Mouse (Mus musculus): Measurements from ENCODE around the gene Als2cl. TPM values are rescaled to one million over a fixed set of nuclear protein-coding genes. Genes with fewer than 3 reads are reported as not detected.

Gene Als2cl
- polyA plus RNA-seq, 1 experiment from 2014 or later = 0.83 TPM

GRCm38 (mm10) chr9:110858967-110859596 lies 20.6 kb upstream of the Als2cl start:
- DNase-seq (ENCODE audit: low spot score) = no peak
- no peak overlapping the region for H3K27ac ChIP-seq (replicated peaks)
- peaks cover 11% of the 10 kb centered on the region for H3K4me1 ChIP-seq
- H3K4me3 ChIP-seq = no peak overlapping the region
- 87% methylated on average over 5 of the region's 5 CpGs for WGBS
- H3K36me3 ChIP-seq = no peaks in the 10 kb centered on the region
- peaks cover 39% of the 10 kb centered on the region for H3K27me3 ChIP-seq (ENCODE audit: low read depth, poor library complexity, severe bottlenecking)
- no peaks in the 10 kb centered on the region for H3K9me3 ChIP-seq (replicated peaks)

DNA sequence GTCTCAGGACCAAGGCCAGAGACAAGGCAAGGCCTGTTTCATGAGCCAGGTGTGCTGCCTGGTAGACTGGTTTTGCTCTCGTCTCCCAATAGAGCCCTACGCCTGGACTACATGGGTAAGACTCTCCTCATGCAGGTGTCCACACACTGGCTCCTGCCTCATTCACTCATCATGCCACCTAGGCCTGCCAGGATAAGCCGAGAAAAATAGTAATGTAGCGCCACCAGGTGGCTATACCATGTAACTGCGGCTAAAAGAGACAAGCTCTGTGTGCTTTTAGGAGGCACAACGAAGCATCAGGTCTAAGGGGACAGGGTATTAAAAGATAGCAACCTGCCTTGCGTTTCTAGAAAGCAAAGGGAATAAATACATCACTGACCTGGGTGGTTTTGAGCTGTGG lies 8.6 kb upstream of the Als2cl start:
- Histone ChIP-seq H3K27me3 (ENCODE audit: low read depth, poor library complexity, severe bottlenecking) (peaks cover 53% of the 10 kb centered on the region), H3K9me3 (replicated peaks) (no peaks in the 10 kb centered on the region), H3K27ac (replicated peaks) (no peak overlapping the region), H3K4me1 (peaks cover 28% of the 10 kb centered on the region), H3K4me3 (no peak overlapping the region), H3K36me3 (no peaks in the 10 kb centered on the region)
- 25% methylated on average over 7 of the region's 7 CpGs for WGBS
- peak; percentile 58 for DNase-seq (ENCODE audit: low spot score)

DNA sequence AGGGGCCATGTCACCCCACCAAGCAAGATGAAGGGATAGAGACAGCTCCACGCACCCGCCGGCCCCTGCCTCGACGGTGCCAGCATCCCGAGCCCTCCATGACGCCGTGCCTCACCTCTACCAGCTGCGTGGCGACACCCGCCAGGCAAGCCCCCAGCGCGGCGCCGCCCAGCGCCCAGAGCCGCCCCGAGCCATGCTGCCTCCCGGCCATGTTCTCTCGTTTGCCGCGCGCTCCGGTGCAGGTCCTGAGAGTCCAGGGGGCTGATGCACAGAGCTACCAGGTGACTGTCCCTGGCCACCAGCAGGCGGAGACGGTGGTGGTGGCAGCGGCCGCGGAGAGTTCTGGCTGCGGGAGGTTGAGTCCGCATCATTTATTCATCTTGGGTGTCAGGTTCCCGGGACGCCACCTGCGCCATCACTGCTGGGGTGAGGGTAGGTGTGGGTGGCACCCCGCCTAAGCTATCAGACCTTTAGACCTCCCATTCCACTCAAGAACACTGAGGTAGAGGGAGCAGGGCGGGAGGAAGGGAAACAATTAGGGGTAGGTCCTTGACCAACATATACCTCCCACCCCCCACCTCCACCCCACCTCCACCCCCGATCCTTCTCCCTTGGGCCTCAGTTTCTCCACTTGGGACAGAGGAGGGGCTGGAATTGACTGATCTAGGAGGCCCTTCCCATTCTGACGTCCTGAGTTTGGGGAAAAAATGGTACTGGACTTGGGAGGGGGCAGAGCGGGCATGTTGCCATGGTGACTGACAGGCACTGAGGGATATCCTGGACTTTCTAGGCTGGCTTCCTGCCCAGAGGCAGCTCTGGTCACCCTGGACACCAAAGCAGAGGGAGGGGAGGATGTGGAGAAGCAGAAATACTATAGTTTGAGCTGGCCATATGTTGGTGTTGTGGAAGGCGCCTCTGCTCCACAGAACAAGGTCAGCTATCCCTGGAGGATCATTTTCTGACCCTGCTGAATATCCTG lies 5.7 kb upstream of the Als2cl start:
- H3K9me3 ChIP-seq (replicated peaks) = no peaks in the 10 kb centered on the region
- H3K4me1 ChIP-seq = peaks cover 28% of the 10 kb centered on the region

GRCm38 (mm10) chr9:110874660-110875191 lies 4.9 kb upstream of the Als2cl start:
- Histone ChIP-seq H3K36me3 (no peaks in the 10 kb centered on the region), H3K27ac (replicated peaks) (peak overlapping the region; percentile 52), H3K4me3 (0 out of 2 replicates have a peak overlapping the region, but pooled peaks have one; percentile 48), H3K9me3 (replicated peaks) (no peaks in the 10 kb centered on the region), H3K27me3 (ENCODE audit: low read depth, poor library complexity, severe bottlenecking) (peaks cover 85% of the 10 kb centered on the region), H3K4me1 (peaks cover 31% of the 10 kb centered on the region)
- 17% methylated on average over 3 of the region's 3 CpGs for WGBS
- no peak for DNase-seq (ENCODE audit: low spot score)

More for the DNA sequence above, 5.7 kb upstream of the Als2cl start:
- peak overlapping the region; percentile 52 for H3K27ac ChIP-seq (replicated peaks)
- peak; percentile 35 for DNase-seq (ENCODE audit: low spot score)
- peak overlapping the region; percentile 48 for H3K4me3 ChIP-seq
- WGBS = 7% methylated on average over 40 of the region's 40 CpGs
- no peaks in the 10 kb centered on the region for H3K36me3 ChIP-seq
- peaks cover 77% of the 10 kb centered on the region for H3K27me3 ChIP-seq (ENCODE audit: low read depth, poor library complexity, severe bottlenecking)

DNA sequence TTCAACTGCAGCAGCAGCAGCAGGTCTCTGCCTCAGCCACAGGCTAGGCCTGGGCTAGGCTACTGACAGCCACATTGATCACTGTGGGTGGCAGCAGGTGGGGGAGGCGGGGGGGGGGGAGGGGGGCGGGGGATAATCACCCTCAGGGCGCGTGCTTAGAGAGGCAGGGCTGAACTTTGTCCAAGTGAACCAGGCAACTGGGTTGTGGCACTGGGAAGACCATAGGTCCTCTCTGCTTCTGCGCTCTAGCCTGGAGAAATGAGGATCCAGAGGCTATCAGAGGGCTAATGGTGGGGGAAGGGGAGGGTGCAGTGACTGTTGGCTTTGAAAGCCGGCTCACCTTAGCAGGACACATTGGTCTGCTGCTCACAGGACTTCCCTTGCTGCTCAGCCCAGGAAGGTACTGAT lies 4.4 kb upstream of the Als2cl start:
- peaks cover 37% of the 10 kb centered on the region for H3K4me1 ChIP-seq
- 21% methylated on average over 4 of the region's 6 CpGs for WGBS
- H3K36me3 ChIP-seq = no peaks in the 10 kb centered on the region
- peak overlapping the region; percentile 2; the same call in 1 of the 2 replicates for H3K4me3 ChIP-seq
- DNase-seq (ENCODE audit: low spot score) = peak; percentile 50
- H3K9me3 ChIP-seq (replicated peaks) = no peaks in the 10 kb centered on the region
- peaks cover 87% of the 10 kb centered on the region for H3K27me3 ChIP-seq (ENCODE audit: low read depth, poor library complexity, severe bottlenecking)
- H3K27ac ChIP-seq (replicated peaks) = peak overlapping the region; percentile 52

DNA sequence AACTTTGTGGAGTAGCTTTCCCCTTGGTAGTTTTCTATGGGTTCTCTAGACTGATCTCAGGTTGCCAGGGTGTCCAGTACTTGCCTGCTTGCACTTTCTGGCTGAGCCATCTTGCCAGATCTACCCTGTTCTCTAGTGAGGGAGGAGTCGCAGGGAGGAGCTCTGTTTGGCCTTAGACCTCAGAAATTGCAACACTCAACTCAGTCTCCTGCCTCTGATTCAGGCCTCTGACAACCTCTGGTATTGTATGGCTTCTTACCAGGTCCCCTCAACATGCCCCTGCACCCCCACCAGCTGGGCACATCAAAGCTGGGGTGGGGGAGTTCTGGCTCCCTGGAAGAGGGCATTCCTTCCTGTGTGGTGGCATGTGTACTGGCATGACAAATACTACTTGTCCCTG lies 2.3 kb upstream of the Als2cl start:
- WGBS = 100% methylated on average over 1 of the region's 1 CpGs
- DNase-seq (ENCODE audit: low spot score) = no peak
- Histone ChIP-seq H3K36me3 (no peaks in the 10 kb centered on the region), H3K9me3 (replicated peaks) (no peaks in the 10 kb centered on the region), H3K4me1 (peaks cover 42% of the 10 kb centered on the region), H3K27ac (replicated peaks) (no peak overlapping the region), H3K4me3 (no peak overlapping the region), H3K27me3 (ENCODE audit: low read depth, poor library complexity, severe bottlenecking) (peaks cover 94% of the 10 kb centered on the region)

GRCm38 (mm10) chr9:110877888-110878287 lies 1.8 kb upstream of the Als2cl start:
- peaks cover 92% of the 10 kb centered on the region for H3K27me3 ChIP-seq (ENCODE audit: low read depth, poor library complexity, severe bottlenecking)
- peaks cover 39% of the 10 kb centered on the region for H3K4me1 ChIP-seq
- no peaks in the 10 kb centered on the region for H3K36me3 ChIP-seq
- H3K9me3 ChIP-seq (replicated peaks) = no peaks in the 10 kb centered on the region
- DNase-seq (ENCODE audit: low spot score) = no peak
- H3K27ac ChIP-seq (replicated peaks) = no peak overlapping the region
- WGBS = 90% methylated on average over 5 of the region's 5 CpGs
- H3K4me3 ChIP-seq = no peak overlapping the region

DNA sequence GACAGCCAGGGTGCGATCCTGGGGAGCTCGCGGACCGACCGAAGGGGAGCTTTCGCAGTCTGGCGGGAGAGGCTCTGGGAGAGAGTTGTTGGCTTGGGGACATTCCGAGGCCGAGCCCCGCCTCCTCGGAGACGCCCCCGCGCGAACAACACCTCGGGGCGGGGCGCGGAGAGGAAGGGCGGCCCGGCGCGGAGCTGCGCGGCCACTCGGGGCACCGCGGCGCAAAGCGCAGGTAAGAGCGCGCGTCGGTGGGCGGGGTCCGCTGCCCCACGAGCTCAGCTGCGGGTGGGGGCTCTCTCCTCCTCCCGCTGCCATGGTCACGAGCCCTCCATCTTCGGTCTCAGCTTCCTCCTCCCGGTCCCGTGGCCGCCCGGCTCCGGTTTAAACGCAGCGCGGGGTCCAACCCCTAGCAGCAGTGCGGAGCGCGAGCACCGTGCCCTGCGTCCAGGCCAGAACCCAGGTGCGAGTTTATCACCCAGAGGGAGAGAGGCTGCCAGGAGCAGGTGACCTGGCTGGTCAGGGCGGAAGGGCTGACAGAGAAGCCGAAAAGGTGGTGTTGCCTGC lies 410 bp downstream of the Als2cl start, which contains the start of gene Tmie:
Gene Tmie (minus strand): TSS at position 116 of the 564 bp plus-strand sequence.
- DNase-seq (ENCODE audit: low spot score) = no peak
- no peak within 1 kb of the TSS for H3K27ac ChIP-seq (replicated peaks)
- under 1% methylated on average over 57 of the region's 57 CpGs for WGBS
- H3K9me3 ChIP-seq (replicated peaks) = no peaks in the 10 kb centered on the region
- H3K36me3 ChIP-seq = no peaks in the 10 kb centered on the region
- H3K4me1 ChIP-seq = peaks cover 21% of the 10 kb centered on the region
- H3K27me3 ChIP-seq (ENCODE audit: low read depth, poor library complexity, severe bottlenecking) = peaks cover 75% of the 10 kb centered on the region
- H3K4me3 ChIP-seq = peak within 1 kb of the TSS; percentile 64

DNA sequence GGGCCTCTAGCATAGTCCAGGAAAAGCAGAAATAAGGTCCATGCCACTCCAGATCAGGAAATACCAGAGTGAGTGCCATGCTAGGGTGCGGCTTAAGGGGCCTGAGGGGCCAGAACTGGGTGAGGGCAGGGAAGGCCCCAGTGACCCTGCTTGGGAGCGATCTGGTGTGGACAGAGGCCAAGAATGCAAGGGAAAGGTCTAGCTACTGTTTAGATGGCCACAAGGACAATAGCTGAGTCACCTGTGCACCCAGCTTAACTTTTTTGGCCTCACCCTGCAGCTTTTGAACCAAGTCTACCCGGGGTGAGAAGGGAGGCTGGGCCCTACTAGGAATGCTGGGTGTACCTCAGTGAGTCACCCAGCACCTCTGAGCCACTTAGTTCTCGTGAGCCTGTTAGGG lies 1.1 kb downstream of the Als2cl start:
- peaks cover 68% of the 10 kb centered on the region for H3K27me3 ChIP-seq (ENCODE audit: low read depth, poor library complexity, severe bottlenecking)
- WGBS = 59% methylated on average over 4 of the region's 4 CpGs
- H3K4me1 ChIP-seq = peaks cover 14% of the 10 kb centered on the region
- H3K4me3 ChIP-seq = peak overlapping the region; percentile 64
- H3K27ac ChIP-seq (replicated peaks) = no peak overlapping the region
- H3K9me3 ChIP-seq (replicated peaks) = no peaks in the 10 kb centered on the region
- no peaks in the 10 kb centered on the region for H3K36me3 ChIP-seq
- DNase-seq (ENCODE audit: low spot score) = no peak

GRCm38 (mm10) chr9:110881953-110882352 lies 2.3 kb downstream of the Als2cl start:
- H3K27me3 ChIP-seq (ENCODE audit: low read depth, poor library complexity, severe bottlenecking) = peaks cover 71% of the 10 kb centered on the region
- peaks cover 14% of the 10 kb centered on the region for H3K4me1 ChIP-seq
- H3K36me3 ChIP-seq = no peaks in the 10 kb centered on the region
- DNase-seq (ENCODE audit: low spot score) = no peak
- WGBS = 75% methylated on average over 7 of the region's 7 CpGs
- no peaks in the 10 kb centered on the region for H3K9me3 ChIP-seq (replicated peaks)
- H3K27ac ChIP-seq (replicated peaks) = no peak overlapping the region
- no peak overlapping the region for H3K4me3 ChIP-seq

DNA sequence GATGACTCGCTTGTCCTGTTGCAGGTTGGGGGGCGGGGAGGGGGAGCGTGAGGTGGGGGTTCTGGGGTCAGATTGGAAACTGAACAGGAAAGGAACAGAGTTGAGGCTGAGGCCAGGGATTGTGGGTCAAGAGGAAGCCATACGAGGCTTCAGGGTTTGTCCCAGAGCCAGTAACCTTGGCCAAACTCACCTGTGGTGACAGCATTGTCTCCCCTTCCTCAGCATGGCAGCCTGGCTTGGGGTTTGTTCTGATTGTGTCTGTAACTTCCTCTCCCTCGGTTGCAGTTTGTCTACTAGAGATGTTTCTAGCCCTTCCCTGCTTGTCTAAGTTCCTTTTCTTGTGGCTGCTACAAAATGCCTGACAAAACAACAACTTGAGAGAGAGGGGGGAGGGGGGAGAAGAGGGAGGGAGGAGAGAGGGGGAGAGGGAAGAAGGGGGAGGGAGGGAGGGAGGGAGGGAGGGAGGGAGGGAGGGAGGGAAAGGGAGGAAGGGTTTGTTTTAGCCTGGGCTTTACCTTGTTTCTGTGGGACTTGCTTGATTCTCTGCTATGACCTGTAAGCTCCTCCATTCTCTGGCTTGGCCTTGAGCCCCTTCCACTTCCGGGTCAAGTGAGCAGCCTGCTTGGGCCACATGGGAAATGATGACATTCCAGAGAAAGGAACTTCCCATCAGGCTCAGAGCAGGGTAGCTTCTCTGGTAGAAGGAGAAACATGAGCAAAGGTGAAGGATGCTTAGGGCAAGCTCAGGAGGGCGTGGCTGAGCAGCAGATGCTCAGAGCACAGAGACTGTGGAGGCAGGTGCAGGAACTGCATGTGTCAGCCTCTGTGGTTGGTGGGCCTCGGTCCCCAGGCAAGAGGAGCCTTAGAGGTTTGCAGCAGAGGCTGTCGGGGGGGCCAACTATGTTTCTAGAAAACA lies 8.0 kb downstream of the Als2cl start:
- Histone ChIP-seq H3K4me3 (no peak overlapping the region), H3K27me3 (ENCODE audit: low read depth, poor library complexity, severe bottlenecking) (peaks cover 29% of the 10 kb centered on the region; the same call in 1 of the 2 replicates), H3K36me3 (no peaks in the 10 kb centered on the region), H3K4me1 (peaks cover 26% of the 10 kb centered on the region), H3K27ac (replicated peaks) (no peak overlapping the region), H3K9me3 (replicated peaks) (no peaks in the 10 kb centered on the region)
- WGBS = 69% methylated on average over 9 of the region's 9 CpGs
- DNase-seq (ENCODE audit: low spot score) = no peak
